Mouse (Mus musculus) adrenal gland, adult 18-20 months (tissue): Measurements from ENCODE around the gene Trappc1. TPM values are rescaled to one million over a fixed set of nuclear protein-coding genes. Genes with fewer than 3 reads are reported as not detected.
A peak's percentile ranks its signal among the peaks of the same experiment; 100 is the strongest.

Source experiments
- DNase-seq, 2 experiments: peaks; one replicate each; pipeline ENCODE4 v3.0.0; 2021 to 2022; ENCODE audit warnings: low spot score in 2 of 2
- total RNA-seq, 2 experiments: library from RNA; stranded (reverse); gene quantifications; 1 replicate in 1 of 2; 2 replicates in 1 of 2; pipeline ENCODE4 v1.2.3; 2021

Gene Trappc1
- total RNA-seq, 2 experiments from 2014 or later: 57.8 to 60.1 TPM

GRCm38 (mm10) chr11:69327648-69328047, 3.9 kb downstream of the Trappc1 start:
- DNase-seq: no peak

GRCm38 (mm10) chr11:69328517-69328916, 4.7 kb downstream of the Trappc1 start:
- no peak for DNase-seq

- DNase-seq: peak in 1 of 2 experiments; percentile 25
These were observed 7.4 kb downstream of the Trappc1 start for GRCm38 (mm10) chr11:69331152-69331551.

- peak; percentile 67 for DNase-seq
These were observed 8.2 kb downstream of the Trappc1 start for GRCm38 (mm10) chr11:69331929-69332405.

GRCm38 (mm10) chr11:69332713-69333253, 9.0 kb downstream of the Trappc1 start:
- DNase-seq: no peak

- DNase-seq: no peak
These were observed 10.1 kb downstream of the Trappc1 start for GRCm38 (mm10) chr11:69333922-69334321.

GRCm38 (mm10) chr11:69334796-69335195, 11.0 kb downstream of the Trappc1 start:
- no peak for DNase-seq

GRCm38 (mm10) chr11:69340161-69341131, 16.7 kb downstream of the Trappc1 start, which contains the start of gene Rnf227:
Gene Rnf227 (plus strand): TSS chr11:69340461.
- DNase-seq: peak; percentile 72 to 74

- no peak for DNase-seq
These were observed 22.7 kb downstream of the Trappc1 start for GRCm38 (mm10) chr11:69346441-69346840.

- no peak for DNase-seq
These were observed 32.8 kb downstream of the Trappc1 start for GRCm38 (mm10) chr11:69356544-69356943.

- DNase-seq: no peak
These were observed 33.9 kb downstream of the Trappc1 start for GRCm38 (mm10) chr11:69357690-69358089.

GRCm38 (mm10) chr11:69362021-69362420, 38.2 kb downstream of the Trappc1 start:
- DNase-seq: no peak

GRCm38 (mm10) chr11:69362479-69362878, 38.7 kb downstream of the Trappc1 start:
- no peak for DNase-seq

GRCm38 (mm10) chr11:69364376-69364775, 40.6 kb downstream of the Trappc1 start:
- no peak for DNase-seq

GRCm38 (mm10) chr11:69364910-69365309, 41.1 kb downstream of the Trappc1 start:
- DNase-seq: peak; percentile 91 to 94

GRCm38 (mm10) chr11:69365722-69366121, 41.9 kb downstream of the Trappc1 start:
- DNase-seq: no peak

GRCm38 (mm10) chr11:69366157-69366854, 42.5 kb downstream of the Trappc1 start:
- peak; percentile 92 for DNase-seq

- DNase-seq: peak; percentile 29 to 35
These were observed 43.3 kb downstream of the Trappc1 start for GRCm38 (mm10) chr11:69366855-69367615.

- peak; percentile 27 to 51 for DNase-seq
These were observed 44.0 kb downstream of the Trappc1 start for GRCm38 (mm10) chr11:69367616-69368355.
